Mouse (Mus musculus): ENCODE results near the gene Ghr. TPM values are rescaled to one million over a fixed set of nuclear protein-coding genes. Genes with fewer than 3 reads are reported as not detected.

Ghr gene
- polyA plus RNA-seq (2012; ENCODE audit: low replicate concordance), result 0.07 TPM in 1 of 2 replicates, not detected in the other

GRCm38 (mm10) chr15:3582807-3583636 lies at the start of gene Ghr:
Gene Ghr (minus strand): TSS chr15:3583492.

GRCm38 (mm10) chr15:3303426-3303825 lies 279.9 kb downstream of the Ghr start, which contains the start of gene Ccdc152:
Gene Ccdc152 (minus strand): TSS chr15:3303526.

GRCm38 (mm10) chr15:3268247-3268646 lies 315.0 kb downstream of the Ghr start, which contains the start of gene Selenop:
Gene Selenop (plus strand): TSS chr15:3268547.

All from hematopoietic multipotent progenitor cell, adult 10-12 weeks (in vitro differentiated cells).